14 mouse cellular contexts compared by ENCODE assay signal in the genomic region with DNA sequence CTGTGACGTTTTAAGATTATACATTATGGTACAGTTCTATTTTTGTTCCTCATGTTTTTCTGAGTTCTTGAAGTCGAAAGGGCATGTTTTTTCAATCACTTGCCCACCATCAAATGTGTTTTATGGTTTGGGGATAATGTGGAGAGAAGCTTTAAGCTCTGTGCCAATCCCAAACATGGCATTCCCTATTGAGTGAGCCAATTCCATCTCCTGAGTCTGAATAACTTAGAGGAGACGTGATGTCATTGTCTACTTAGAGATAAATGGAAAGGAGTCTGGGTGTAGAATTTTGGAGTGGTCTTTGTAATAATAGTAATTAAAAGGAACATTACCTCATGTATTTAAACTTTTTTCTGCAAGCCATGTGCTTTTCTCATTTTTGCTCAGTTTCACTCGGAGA. TPM values are rescaled to one million over a fixed set of nuclear protein-coding genes. Genes with fewer than 3 reads are reported as not detected.
A peak's percentile ranks its signal among the peaks of the same experiment; 100 is the strongest.
DNase-seq lines count a peak whose midpoint lies in the region; ATAC-seq and TF ChIP-seq lines count a peak whose summit lies in the region.
"Had no signal": no experiment of that assay in that cellular context is flagged by ENCODE, and none has a peak within 500 bp of the region (broad histone marks: within the 10 kb centered on the region; RNA-seq: fewer than 3 reads in every experiment).

No protein-coding gene starts in this region.

- WGBS in heart, embryonic 11.5 days (ENCODE audit: insufficient replicate concordance): 60% methylated on average over 4 of the region's 4 CpGs
- 52% methylated on average over 4 of the region's 4 CpGs for WGBS in kidney, postnatal 0 days
- WGBS in embryonic facial prominence, embryonic 14.5 days: 27% methylated on average over 4 of the region's 4 CpGs
- 31% methylated on average over 4 of the region's 4 CpGs for WGBS in limb, embryonic 12.5 days
- 70% methylated on average over 4 of the region's 4 CpGs for WGBS in liver, postnatal 0 days (ENCODE audit: insufficient replicate concordance)

- ATAC-seq in heart, embryonic 11.5 days (replicated peaks; ENCODE audit: insufficient number of reproducible peaks, low FRiP score, low TSS enrichment): no peak
- ATAC-seq in kidney, postnatal 0 days (replicated peaks; ENCODE audit: low FRiP score, low read depth): no peak
- no peak for ATAC-seq in embryonic facial prominence, embryonic 14.5 days (ENCODE audit: low read depth)
- 0 out of 2 replicates have a peak, but pooled peaks have one; percentile 49 for ATAC-seq in limb, embryonic 12.5 days (ENCODE audit: insufficient number of reproducible peaks, insufficient read depth, low FRiP score, low TSS enrichment, low read depth)
- no peak for ATAC-seq in liver, postnatal 0 days

- H3K9me3 ChIP-seq in heart, embryonic 11.5 days (replicated peaks; ENCODE audit: control insufficient read depth, low read length): no peaks in the 10 kb centered on the region
- H3K9me3 ChIP-seq in kidney, postnatal 0 days (replicated peaks; ENCODE audit: low read length): no peaks in the 10 kb centered on the region
- no peaks in the 10 kb centered on the region for H3K9me3 ChIP-seq in embryonic facial prominence, embryonic 14.5 days (ENCODE audit: control insufficient read depth, low read length)
- H3K9me3 ChIP-seq in limb, embryonic 12.5 days: no peaks in the 10 kb centered on the region
- H3K9me3 ChIP-seq in liver, postnatal 0 days (ENCODE audit: low read length): no peaks in the 10 kb centered on the region
- H3K9me3 ChIP-seq: liver, embryonic 15.5 days had no signal

- H3K27ac ChIP-seq in heart, embryonic 11.5 days (ENCODE audit: low read depth, low read length): peak overlapping the region; percentile 50; the same call in 1 of the 2 replicates
- no peak overlapping the region for H3K27ac ChIP-seq in kidney, postnatal 0 days
- H3K27ac ChIP-seq in embryonic facial prominence, embryonic 14.5 days (replicated peaks; ENCODE audit: low read depth, low read length): peak overlapping the region; percentile 79
- peak overlapping the region; percentile 89 for H3K27ac ChIP-seq in limb, embryonic 12.5 days
- no peak overlapping the region for H3K27ac ChIP-seq in liver, postnatal 0 days (ENCODE audit: low read depth)
- H3K27ac ChIP-seq: layer of hippocampus, adult 2 months; liver, embryonic 15.5 days had no signal

- H3K27me3 ChIP-seq in heart, embryonic 11.5 days (ENCODE audit: control insufficient read depth, insufficient read depth, low read length): no peaks in the 10 kb centered on the region
- H3K27me3 ChIP-seq in kidney, postnatal 0 days (ENCODE audit: insufficient read depth, low read length): no peaks in the 10 kb centered on the region
- no peaks in the 10 kb centered on the region for H3K27me3 ChIP-seq in embryonic facial prominence, embryonic 14.5 days (replicated peaks; ENCODE audit: control insufficient read depth, insufficient read depth, low read length)
- no peaks in the 10 kb centered on the region for H3K27me3 ChIP-seq in limb, embryonic 12.5 days
- H3K27me3 ChIP-seq in liver, postnatal 0 days (ENCODE audit: insufficient read depth, low read length): no peaks in the 10 kb centered on the region
- H3K27me3 ChIP-seq: liver, embryonic 15.5 days had no signal

- no peak overlapping the region for H3K9ac ChIP-seq in heart, embryonic 11.5 days (ENCODE audit: low read depth, low read length)
- H3K9ac ChIP-seq in kidney, postnatal 0 days (ENCODE audit: low read depth, low read length): no peak overlapping the region
- H3K9ac ChIP-seq in embryonic facial prominence, embryonic 14.5 days (ENCODE audit: low read depth, low read length): no peak overlapping the region
- no peak overlapping the region for H3K9ac ChIP-seq in limb, embryonic 12.5 days (replicated peaks)
- H3K9ac ChIP-seq in liver, postnatal 0 days (replicated peaks): no peak overlapping the region
- H3K9ac ChIP-seq: liver, embryonic 15.5 days had no signal

- no peak overlapping the region for H3K4me3 ChIP-seq in heart, embryonic 11.5 days (ENCODE audit: low read depth, low read length)
- no peak overlapping the region for H3K4me3 ChIP-seq in kidney, postnatal 0 days (replicated peaks; ENCODE audit: low read depth, low read length)
- H3K4me3 ChIP-seq in embryonic facial prominence, embryonic 14.5 days (ENCODE audit: low read depth, low read length): peak overlapping the region; percentile 20; the same call in 1 of the 2 replicates
- H3K4me3 ChIP-seq in limb, embryonic 12.5 days (replicated peaks): peak overlapping the region; percentile 10
- H3K4me3 ChIP-seq in liver, postnatal 0 days (ENCODE audit: low read depth, low read length): no peak overlapping the region
- H3K4me3 ChIP-seq: layer of hippocampus, adult 2 months; liver, embryonic 15.5 days had no signal

- peak overlapping the region; percentile 20 for H3K4me2 ChIP-seq in heart, embryonic 11.5 days
- peak overlapping the region; percentile 18 for H3K4me2 ChIP-seq in kidney, postnatal 0 days (ENCODE audit: low read length)
- peak overlapping the region; percentile 49 for H3K4me2 ChIP-seq in embryonic facial prominence, embryonic 14.5 days (ENCODE audit: low read depth, low read length)
- H3K4me2 ChIP-seq in limb, embryonic 12.5 days: peak overlapping the region; percentile 46
- no peak overlapping the region for H3K4me2 ChIP-seq in liver, postnatal 0 days (ENCODE audit: low read depth, low read length)
- H3K4me2 ChIP-seq: liver, embryonic 15.5 days had no signal

- 0 out of 2 replicates have a peak, but pooled peaks cover 5% of the 10 kb centered on the region for H3K4me1 ChIP-seq in heart, embryonic 11.5 days (ENCODE audit: control insufficient read depth, insufficient read depth, low read length)
- no peaks in the 10 kb centered on the region for H3K4me1 ChIP-seq in kidney, postnatal 0 days (replicated peaks; ENCODE audit: insufficient read depth, low read length)
- H3K4me1 ChIP-seq in embryonic facial prominence, embryonic 14.5 days (ENCODE audit: control insufficient read depth, insufficient read depth, low read length): peaks cover 9% of the 10 kb centered on the region; the same call in 1 of the 2 replicates
- peaks cover 24% of the 10 kb centered on the region for H3K4me1 ChIP-seq in limb, embryonic 12.5 days (replicated peaks)
- no peaks in the 10 kb centered on the region for H3K4me1 ChIP-seq in liver, postnatal 0 days (ENCODE audit: insufficient read depth)
- H3K4me1 ChIP-seq: liver, embryonic 15.5 days had no signal

- no peak for DNase-seq in heart, adult 8-10 months (ENCODE audit: low spot score)
- DNase-seq in kidney, postnatal 0 days (ENCODE audit: low spot score): no peak
- no peak for DNase-seq in kidney, adult 9 months
- DNase-seq in embryonic facial prominence, embryonic 14.5 days (ENCODE audit: low spot score): peak; percentile 75
- no peak for DNase-seq in spleen, adult 12 weeks (ENCODE audit: low spot score)
- DNase-seq in liver, postnatal 0 days: no peak
- DNase-seq: cerebellum, adult 8-10 months; kidney, adult 18-20 months had no signal

- TF ChIP-seq EP300 in liver, postnatal 0 days (IDR thresholded peaks at IDR 0.05; ENCODE audit: low read depth): no peak

- no peaks in the 10 kb centered on the region for H3K36me3 ChIP-seq in heart, embryonic 11.5 days (ENCODE audit: control insufficient read depth, insufficient read depth, low read length)
- H3K36me3 ChIP-seq in kidney, postnatal 0 days (ENCODE audit: insufficient read depth, low read length): no peaks in the 10 kb centered on the region
- H3K36me3 ChIP-seq in embryonic facial prominence, embryonic 14.5 days (ENCODE audit: control insufficient read depth, insufficient read depth, low read length): no peaks in the 10 kb centered on the region
- H3K36me3 ChIP-seq in limb, embryonic 12.5 days: no peaks in the 10 kb centered on the region
- no peaks in the 10 kb centered on the region for H3K36me3 ChIP-seq in liver, postnatal 0 days (replicated peaks; ENCODE audit: insufficient read depth, low read length)
- H3K36me3 ChIP-seq: G1E; liver, embryonic 15.5 days had no signal

- no peak for TF ChIP-seq CTCF in kidney, postnatal 0 days (IDR thresholded peaks at IDR 0.05; ENCODE audit: low read depth)
- no peak for TF ChIP-seq CTCF in liver, postnatal 0 days (IDR thresholded peaks at IDR 0.05; ENCODE audit: low read depth)

RNA-seq across cellular contexts. Expression of a gene that starts 9.2 kb away (rescaled TPM):
- polyA plus RNA-seq in heart, embryonic 11.5 days (2014; fragmentation: Nextera tagmentation; extraction: Ambion mirVana): 124 and 126 TPM in 2 replicates
- total RNA-seq in heart, adult 8-10 months (2022): 10 to 100 TPM; 15.4 to 23.0 (median 21.3) TPM
- polyA plus RNA-seq in kidney, postnatal 0 days (2015; fragmentation: Nextera tagmentation; extraction: Ambion mirVana): 30.4 and 33.2 TPM in 2 replicates
- polyA plus RNA-seq in embryonic facial prominence, embryonic 14.5 days (2014; fragmentation: Nextera tagmentation; extraction: Ambion mirVana): 52.5 and 63.5 TPM in 2 replicates
- 121 and 134 TPM in 2 replicates for polyA plus RNA-seq in limb, embryonic 12.5 days (2016; fragmentation: Nextera tagmentation; extraction: Ambion mirVana)
- polyA plus RNA-seq in liver, postnatal 0 days (2015; fragmentation: Nextera tagmentation; extraction: Ambion mirVana): 0.64 and 1.3 TPM in 2 replicates
- polyA plus RNA-seq: C2C12, G1E had no signal

Comparison
In these comparisons a context has a peak if more than half of its experiments do, and no peak if none do; other contexts are left out.
1. H3K27ac ChIP-seq: peak in heart, embryonic 11.5 days (single experiment), embryonic facial prominence, embryonic 14.5 days (single experiment) and limb, embryonic 12.5 days (single experiment); none in kidney, postnatal 0 days (single experiment) and liver, postnatal 0 days (single experiment).
2. H3K4me3 ChIP-seq: peak in embryonic facial prominence, embryonic 14.5 days (single experiment) and limb, embryonic 12.5 days (single experiment); none in heart, embryonic 11.5 days (single experiment), kidney, postnatal 0 days (single experiment) and liver, postnatal 0 days (single experiment).
3. RNA of a gene that starts 9.2 kb away (polyA plus RNA-seq): 121 to 134 TPM in limb, embryonic 12.5 days, 124 to 126 TPM in heart, embryonic 11.5 days, 52.5 to 63.5 TPM in embryonic facial prominence, embryonic 14.5 days and 30.4 to 33.2 TPM in kidney, postnatal 0 days; 0.64 to 1.3 TPM in liver, postnatal 0 days; every median in the first group is over 10 times any median in the second.